Mouse (Mus musculus) ZHBTc4 (cell line): ENCODE measurements at regions not wholly inside any gene's neighbourhood (a gene's known extent, or its start where the extent isn't known, plus 50 kb on each side); places are given as distances from the start of the nearest gene placed in this dataset.

Experiments
- DNase-seq: peaks from one replicate; pipeline ENCODE4 v3.0.0-alpha.2; 2011; ENCODE audit warnings: low read depth, low spot score

DNA sequence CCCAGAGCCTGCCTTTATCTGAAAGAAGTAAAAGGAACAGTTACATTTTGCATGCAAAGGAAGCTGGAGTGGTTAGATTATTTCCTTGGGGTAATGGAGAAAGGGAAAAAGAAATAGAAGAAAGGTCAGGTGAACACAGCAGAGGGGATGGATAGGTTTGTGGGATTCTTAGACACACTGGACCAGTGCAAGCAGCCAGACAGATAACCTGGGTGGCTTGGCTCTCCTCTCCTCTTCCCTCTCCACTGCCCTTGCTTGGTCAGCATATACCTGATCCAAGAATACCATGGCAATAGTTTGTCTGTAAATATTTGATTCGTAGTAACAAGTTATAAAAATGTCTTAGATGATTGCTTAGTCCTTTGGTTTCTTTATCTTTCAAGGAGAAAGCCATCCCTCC is 59.9 kb upstream of the Slc30a5 start:
- DNase-seq = no peak

DNA sequence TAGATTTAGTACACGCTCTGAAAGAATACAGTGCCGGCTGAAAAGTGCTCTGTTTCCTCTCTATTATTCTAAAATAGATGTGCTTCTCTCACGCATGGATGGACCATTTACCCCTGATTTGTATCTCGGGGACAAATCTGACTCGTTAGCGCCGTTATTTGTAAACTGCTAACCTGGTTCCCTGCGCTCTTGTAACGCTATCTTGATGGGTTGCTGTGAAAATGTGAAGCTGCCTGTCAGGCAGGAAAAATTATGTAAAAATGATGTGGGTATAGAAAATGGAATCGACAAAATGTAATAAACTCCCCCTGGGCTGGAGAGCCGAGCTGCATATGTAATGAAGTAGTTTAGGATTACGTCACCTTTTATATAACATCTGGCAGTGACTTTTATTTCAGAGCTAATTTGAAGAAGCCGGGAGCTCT is 59.4 kb upstream of the Slc30a5 start:
- no peak for DNase-seq

DNA sequence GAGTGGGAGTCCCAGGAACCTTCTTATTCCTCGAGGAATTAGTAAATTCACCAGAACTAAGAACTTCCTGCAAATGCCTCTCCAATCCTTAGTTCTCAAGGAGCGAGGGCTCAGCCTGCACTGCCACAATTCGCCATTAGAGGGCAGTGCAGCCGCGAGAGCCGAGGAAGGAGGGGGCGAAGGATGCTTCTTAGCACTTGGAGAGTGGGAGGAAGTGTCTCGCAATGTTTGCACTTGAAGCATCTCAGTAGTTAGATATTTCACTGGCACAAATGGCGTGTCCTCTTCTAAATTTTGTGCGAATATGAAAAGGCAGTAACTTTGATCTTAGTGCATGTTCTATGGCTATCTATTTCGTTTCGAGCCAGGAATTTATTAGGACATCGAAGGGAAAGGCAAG is 59.0 kb upstream of the Slc30a5 start:
- DNase-seq = peak; percentile 83

DNA sequence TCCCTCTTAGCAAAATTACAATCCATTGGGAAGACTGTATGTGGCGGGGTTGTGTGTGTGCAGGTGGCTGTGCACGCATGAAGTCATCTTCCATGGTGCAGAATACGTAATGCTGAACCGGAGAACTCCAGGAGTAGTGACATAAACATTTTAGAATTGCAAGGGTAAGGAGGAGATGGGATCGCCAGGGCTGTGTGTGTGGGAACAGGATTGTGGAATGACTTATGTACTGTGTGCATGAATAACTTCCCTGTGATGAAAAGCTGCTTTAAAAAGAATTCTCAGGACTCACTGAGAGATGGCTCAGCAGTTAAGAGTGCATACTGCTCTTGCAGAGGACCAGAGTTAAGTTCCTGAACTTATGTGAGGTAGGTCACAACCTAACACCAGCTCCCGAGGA is 57.2 kb upstream of the Slc30a5 start:
- DNase-seq = no peak

DNA sequence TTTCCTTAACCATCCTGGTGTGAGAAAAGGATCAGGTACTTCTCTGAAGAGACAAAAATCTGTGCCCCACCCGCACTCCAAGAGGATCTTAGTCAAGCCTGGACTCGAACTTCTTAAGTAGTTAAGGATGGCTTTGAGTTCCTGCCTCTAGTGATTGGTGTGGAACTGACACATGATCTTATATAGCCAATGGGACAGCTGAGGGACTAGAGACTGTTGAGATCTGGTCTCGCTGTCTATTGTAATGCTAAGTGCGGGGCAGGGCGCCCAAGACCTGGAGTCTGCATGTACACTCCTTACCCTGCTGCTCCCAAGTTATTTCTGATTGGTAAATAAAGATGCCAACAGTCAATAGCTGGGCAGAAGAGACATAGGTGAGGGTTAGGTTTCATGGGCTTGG is 55.3 kb upstream of the Slc30a5 start:
- DNase-seq = peak; percentile 60

DNA sequence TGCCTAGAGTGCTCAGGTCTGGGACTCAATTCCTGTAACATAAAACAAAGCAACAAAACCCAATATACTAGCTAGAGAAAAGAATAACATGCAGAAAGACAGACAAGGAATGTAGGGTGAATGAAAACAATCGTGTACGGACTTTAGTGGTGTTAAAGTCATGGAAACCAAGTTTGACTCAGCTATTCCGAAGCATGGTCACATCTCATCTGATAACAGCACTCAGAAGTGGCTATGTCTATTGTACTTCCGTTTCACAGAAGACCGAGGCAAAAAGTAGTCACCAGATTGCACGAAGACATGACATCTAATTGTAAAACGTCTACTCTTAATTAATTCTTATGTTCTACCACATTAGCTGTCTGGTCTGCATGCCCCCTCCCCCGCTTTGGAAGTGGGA is 50.5 kb upstream of the Slc30a5 start:
- DNase-seq = no peak
